Mouse (Mus musculus) spleen, postnatal 10 days (tissue): ENCODE measurements at regions not wholly inside any gene's neighbourhood (a gene's known extent, or its start where the extent isn't known, plus 50 kb on each side); places are given as distances from the start of the nearest gene placed in this dataset.

Source experiments
- DNase-seq, 2 experiments: peaks; one replicate each; pipeline ENCODE4 v3.0.0; 2021 to 2022; ENCODE audit warnings: low spot score in 2 of 2

GRCm38 (mm10) chr9:89532435-89532834, 90.5 kb downstream of the Minar1 start:
- no peak for DNase-seq

GRCm38 (mm10) chr9:89524137-89524536, 98.8 kb downstream of the Minar1 start:
- DNase-seq, result no peak

- no peak for DNase-seq
Observed at GRCm38 (mm10) chr9:89523705-89524104, 99.2 kb downstream of the Minar1 start.

- no peak for DNase-seq
Observed at GRCm38 (mm10) chr9:89508407-89509101, 114.4 kb downstream of the Minar1 start.

- no peak for DNase-seq
Observed at GRCm38 (mm10) chr9:89502083-89502482, 120.8 kb downstream of the Minar1 start.

GRCm38 (mm10) chr9:89497399-89497749, 125.6 kb downstream of the Minar1 start:
- DNase-seq, result no peak

GRCm38 (mm10) chr9:89496729-89497398, 126.1 kb downstream of the Minar1 start:
- DNase-seq, result no peak

- DNase-seq, result no peak
Observed at GRCm38 (mm10) chr9:89487601-89488000, 135.3 kb downstream of the Minar1 start.

- no peak for DNase-seq
Observed at GRCm38 (mm10) chr9:89479406-89479805, 143.5 kb downstream of the Minar1 start.

GRCm38 (mm10) chr9:89461190-89461589, 161.7 kb downstream of the Minar1 start:
- DNase-seq, result peak in 1 of 2 experiments; percentile 32

GRCm38 (mm10) chr9:89456666-89457065, 166.3 kb downstream of the Minar1 start:
- DNase-seq, result no peak

- no peak for DNase-seq
Observed at GRCm38 (mm10) chr9:89449656-89450055, 173.3 kb downstream of the Minar1 start.
